Mouse (Mus musculus): ENCODE data around the gene P3h2.

GRCm38 (mm10) chr16:25954614-25955013 is 151.0 kb downstream of the P3h2 start:
- TF ChIP-seq CTCF (IDR thresholded peaks at IDR 0.05; ENCODE audit: low read depth) (no peak), EP300 (optimal IDR thresholded peaks at IDR 0.05) (no peak)
